In the genomic region with DNA sequence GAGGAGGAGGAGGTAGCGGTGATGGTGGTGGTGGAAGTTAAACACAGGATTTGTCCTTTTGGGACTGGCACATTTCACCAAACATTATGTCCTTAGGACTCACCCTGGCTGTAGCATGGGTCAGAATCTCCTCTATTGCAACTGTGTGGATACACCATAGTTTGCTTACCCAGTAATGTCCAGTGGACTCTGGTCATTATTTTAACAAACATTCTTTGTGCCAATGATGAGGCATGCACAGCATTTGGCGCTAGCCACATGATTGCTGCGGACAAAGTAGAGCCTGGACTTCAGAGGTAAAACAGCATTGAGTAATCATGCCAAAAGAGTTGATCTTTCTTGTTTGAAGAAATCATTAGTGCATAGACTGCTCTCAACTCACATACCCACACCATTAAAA, we compare ENCODE assay signal across 33 mouse cellular contexts. TPM values are rescaled to one million over a fixed set of nuclear protein-coding genes. Genes with fewer than 3 reads are reported as not detected.
A peak's percentile ranks its signal among the peaks of the same experiment; 100 is the strongest.
DNase-seq lines count a peak whose midpoint lies in the region; ATAC-seq and TF ChIP-seq lines count a peak whose summit lies in the region.
"Had no signal": no experiment of that assay in that cellular context is flagged by ENCODE, and none has a peak within 500 bp of the region (broad histone marks: within the 10 kb centered on the region; RNA-seq: fewer than 3 reads in every experiment).

No protein-coding gene starts in this region.

- no peaks in the 10 kb centered on the region for H3K36me3 ChIP-seq in heart, embryonic 11.5 days (ENCODE audit: control insufficient read depth, insufficient read depth, low read length)
- H3K36me3 ChIP-seq in kidney, adult 2 months (ENCODE audit: control insufficient read depth, insufficient read depth, low read length), result no peaks in the 10 kb centered on the region
- H3K36me3 ChIP-seq in liver, adult 2 months (ENCODE audit: control insufficient read depth, insufficient read depth, low read length), result no peaks in the 10 kb centered on the region
- no peaks in the 10 kb centered on the region for H3K36me3 ChIP-seq in liver, embryonic 12.5 days
- H3K36me3 ChIP-seq: embryonic facial prominence, embryonic 12.5 days; embryonic facial prominence, embryonic 15.5 days; heart, embryonic 13.5 days had no signal

- no peaks in the 10 kb centered on the region for H3K4me1 ChIP-seq in heart, embryonic 11.5 days (ENCODE audit: control insufficient read depth, insufficient read depth, low read length)
- peaks cover 3% of the 10 kb centered on the region; the same call in 1 of the 2 replicates for H3K4me1 ChIP-seq in kidney, adult 2 months (ENCODE audit: control insufficient read depth, insufficient read depth, low read length)
- peaks cover 13% of the 10 kb centered on the region for H3K4me1 ChIP-seq in liver, adult 2 months (ENCODE audit: control insufficient read depth, insufficient read depth, low read length)
- H3K4me1 ChIP-seq in liver, embryonic 12.5 days, result no peaks in the 10 kb centered on the region
- H3K4me1 ChIP-seq: embryonic facial prominence, embryonic 12.5 days; embryonic facial prominence, embryonic 15.5 days; heart, embryonic 13.5 days had no signal

- 85% methylated on average over 3 of the region's 3 CpGs for WGBS in heart, embryonic 11.5 days (ENCODE audit: insufficient replicate concordance)
- 64% methylated on average over 3 of the region's 3 CpGs for WGBS in kidney, adult 2 months
- 17% methylated on average over 3 of the region's 3 CpGs for WGBS in liver, adult 2 months
- 84% methylated on average over 3 of the region's 3 CpGs for WGBS in liver, embryonic 12.5 days (ENCODE audit: insufficient replicate concordance)

- TF ChIP-seq POLR2A in kidney, adult 2 months (IDR thresholded peaks at IDR 0.05; ENCODE audit: low read depth, low read length), result no peak
- no peak for TF ChIP-seq POLR2A in liver, adult 2 months (IDR thresholded peaks at IDR 0.05; ENCODE audit: extremely low read depth, insufficient read depth, low read length)

- no peaks in the 10 kb centered on the region for H3K9me3 ChIP-seq in heart, embryonic 11.5 days (replicated peaks; ENCODE audit: control insufficient read depth, low read length)
- no peaks in the 10 kb centered on the region for H3K9me3 ChIP-seq in liver, embryonic 12.5 days (replicated peaks)
- H3K9me3 ChIP-seq: embryonic facial prominence, embryonic 12.5 days; embryonic facial prominence, embryonic 15.5 days; heart, embryonic 13.5 days had no signal

- no peaks in the 10 kb centered on the region for H3K79me2 ChIP-seq in liver, adult 2 months (ENCODE audit: control insufficient read depth, insufficient read depth, low read length)

- no peak overlapping the region for H3K4me3 ChIP-seq in heart, embryonic 11.5 days (ENCODE audit: low read depth, low read length)
- H3K4me3 ChIP-seq in kidney, adult 2 months (ENCODE audit: insufficient read depth, low read depth, low read length), result no peak overlapping the region
- H3K4me3 ChIP-seq in liver, adult 2 months (ENCODE audit: insufficient read depth, low read depth, low read length), result no peak overlapping the region
- H3K4me3 ChIP-seq in liver, embryonic 12.5 days, result no peak overlapping the region
- H3K4me3 ChIP-seq: embryonic facial prominence, embryonic 12.5 days; embryonic facial prominence, embryonic 15.5 days; gastrocnemius, adult 2 months; heart, embryonic 13.5 days had no signal

- peak; percentile 35 for DNase-seq in heart, adult 11 months
- peak; percentile 67 for DNase-seq in kidney, adult 2 months
- no peak for DNase-seq in kidney, postnatal 4 days
- peak; percentile 100 for DNase-seq in liver, adult 2 months (ENCODE audit: extremely low read depth, low read depth, low spot score)
- peak; percentile 34 for DNase-seq in kidney, postnatal 14 days
- DNase-seq in T-cell, adult 2 months (ENCODE audit: low spot score), result no peak
- DNase-seq: adrenal gland, postnatal 14 days; cerebellum, adult 11 months; cerebellum, adult 2 months; cerebellum, adult 9-11 months; cerebellum, postnatal 25 days; forebrain, postnatal 0 days; gastrocnemius, adult 2 months; gastrocnemius, postnatal 14 days; heart, adult 18-20 months; heart, postnatal 14 days; heart, postnatal 4 days had no signal

- TF ChIP-seq CTCF in kidney, adult 2 months (conservative IDR thresholded peaks at IDR 0.05; ENCODE audit: insufficient read depth, insufficient read length, low read depth, low read length), result no peak
- TF ChIP-seq CTCF in liver, adult 2 months (IDR thresholded peaks at IDR 0.05; ENCODE audit: low read depth, low read length), result no peak

- no peak overlapping the region for H3K4me2 ChIP-seq in heart, embryonic 11.5 days
- no peak overlapping the region for H3K4me2 ChIP-seq in liver, embryonic 12.5 days
- H3K4me2 ChIP-seq: embryonic facial prominence, embryonic 12.5 days; embryonic facial prominence, embryonic 15.5 days; heart, embryonic 13.5 days; hindbrain, embryonic 14.5 days had no signal

- H3K27me3 ChIP-seq in heart, embryonic 11.5 days (ENCODE audit: control insufficient read depth, insufficient read depth, low read length), result no peaks in the 10 kb centered on the region
- no peaks in the 10 kb centered on the region for H3K27me3 ChIP-seq in kidney, adult 2 months (replicated peaks; ENCODE audit: control insufficient read depth, insufficient read depth, low read length)
- H3K27me3 ChIP-seq in liver, adult 2 months (ENCODE audit: control insufficient read depth, insufficient read depth, low read length), result no peaks in the 10 kb centered on the region
- no peaks in the 10 kb centered on the region for H3K27me3 ChIP-seq in liver, embryonic 12.5 days (replicated peaks)
- H3K27me3 ChIP-seq: embryonic facial prominence, embryonic 12.5 days; embryonic facial prominence, embryonic 15.5 days had no signal

- H3K9ac ChIP-seq in heart, embryonic 11.5 days (ENCODE audit: low read depth, low read length), result no peak overlapping the region
- peak overlapping the region; percentile 47; the same call in 1 of the 2 replicates for H3K9ac ChIP-seq in liver, adult 2 months (ENCODE audit: low read depth, low read length)
- no peak overlapping the region for H3K9ac ChIP-seq in liver, embryonic 12.5 days
- H3K9ac ChIP-seq: embryonic facial prominence, embryonic 12.5 days; embryonic facial prominence, embryonic 15.5 days; forebrain, postnatal 0 days; heart, embryonic 13.5 days; hindbrain, embryonic 14.5 days had no signal

- ATAC-seq in heart, embryonic 11.5 days (replicated peaks; ENCODE audit: insufficient number of reproducible peaks, low FRiP score, low TSS enrichment), result no peak
- no peak for ATAC-seq in liver, embryonic 12.5 days
- ATAC-seq: forebrain, embryonic 14.5 days; forebrain, postnatal 0 days had no signal

- H3K27ac ChIP-seq in heart, embryonic 11.5 days (ENCODE audit: low read depth, low read length), result no peak overlapping the region
- H3K27ac ChIP-seq in kidney, adult 2 months (ENCODE audit: insufficient read depth, low read depth, low read length), result no peak overlapping the region
- H3K27ac ChIP-seq in liver, adult 2 months (replicated peaks; ENCODE audit: insufficient read depth, low read depth, low read length), result peak overlapping the region; percentile 91
- H3K27ac ChIP-seq in liver, embryonic 12.5 days, result no peak overlapping the region
- H3K27ac ChIP-seq: embryonic facial prominence, embryonic 12.5 days; embryonic facial prominence, embryonic 15.5 days; gastrocnemius, adult 2 months; heart, embryonic 13.5 days; hindbrain, embryonic 14.5 days had no signal

RNA-seq across cellular contexts. Expression of a gene that starts 17.3 kb away (rescaled TPM):
- not detected in 2 replicates for polyA plus RNA-seq in heart, embryonic 11.5 days (2014; fragmentation: Nextera tagmentation; extraction: Ambion mirVana)
- polyA plus RNA-seq in kidney, adult 2 months (2012; rRNA removed), result 0.05 and 0.06 TPM in 2 replicates
- not detected in 2 replicates for total RNA-seq in liver, adult 2 months (2014; rRNA removed)
- not detected in 2 replicates for polyA plus RNA-seq in liver, adult 2 months (2012; rRNA removed)
- polyA plus RNA-seq in liver, embryonic 12.5 days (2016; fragmentation: Nextera tagmentation; extraction: Ambion mirVana), result not detected in 2 replicates
- total RNA-seq: adrenal gland, adult 18-20 months; adrenal gland, postnatal 14 days; adrenal gland, postnatal 4 days; common myeloid progenitor, adult 5-6 weeks; ES-E14; forebrain, postnatal 0 days; gastrocnemius, adult 2 months; gastrocnemius, postnatal 14 days; gastrocnemius, postnatal 4 days; heart, adult 18-20 months; heart, postnatal 14 days; heart, postnatal 4 days had no signal
- polyA plus RNA-seq: cerebellum, adult 2 months; embryonic facial prominence, embryonic 12.5 days; embryonic facial prominence, embryonic 15.5 days; forebrain, embryonic 11.5 days; forebrain, embryonic 14.5 days; forebrain, postnatal 0 days; frontal cortex, adult 2 months; heart, embryonic 13.5 days; heart, embryonic 16.5 days; hindbrain, embryonic 11.5 days; hindbrain, embryonic 14.5 days had no signal

RNA-seq across cellular contexts. Expression of a gene that starts 57.8 kb away (rescaled TPM):
- 37.7 and 39.3 TPM in 2 replicates for polyA plus RNA-seq in heart, embryonic 11.5 days (2014; fragmentation: Nextera tagmentation; extraction: Ambion mirVana)
- polyA plus RNA-seq in kidney, adult 2 months (2012; rRNA removed), result 387 and 392 TPM in 2 replicates
- total RNA-seq in liver, adult 2 months (2014; rRNA removed), result 13.4 and 16.2 TPM in 2 replicates
- 7.0 and 8.5 TPM in 2 replicates for polyA plus RNA-seq in liver, adult 2 months (2012; rRNA removed)
- polyA plus RNA-seq in liver, embryonic 12.5 days (2016; fragmentation: Nextera tagmentation; extraction: Ambion mirVana), result 9.4 and 9.7 TPM in 2 replicates

RNA-seq across cellular contexts. Expression of a gene that starts 59.0 kb away (rescaled TPM):
- polyA plus RNA-seq in heart, embryonic 11.5 days (2014; fragmentation: Nextera tagmentation; extraction: Ambion mirVana), result not detected in 2 replicates
- not detected in 2 replicates for polyA plus RNA-seq in kidney, adult 2 months (2012; rRNA removed)
- not detected in 2 replicates for total RNA-seq in liver, adult 2 months (2014; rRNA removed)
- not detected in 2 replicates for polyA plus RNA-seq in liver, adult 2 months (2012; rRNA removed)
- polyA plus RNA-seq in liver, embryonic 12.5 days (2016; fragmentation: Nextera tagmentation; extraction: Ambion mirVana), result 1.8 TPM in 1 of 2 replicates, not detected in the other
- total RNA-seq: adrenal gland, adult 18-20 months; adrenal gland, postnatal 14 days; adrenal gland, postnatal 4 days; common myeloid progenitor, adult 5-6 weeks; ES-E14; forebrain, postnatal 0 days; gastrocnemius, adult 2 months; gastrocnemius, postnatal 14 days; gastrocnemius, postnatal 4 days; heart, adult 18-20 months; heart, postnatal 14 days; heart, postnatal 4 days had no signal
- polyA plus RNA-seq: cerebellum, adult 2 months; embryonic facial prominence, embryonic 12.5 days; embryonic facial prominence, embryonic 15.5 days; forebrain, embryonic 11.5 days; forebrain, embryonic 14.5 days; frontal cortex, adult 2 months; heart, embryonic 13.5 days; heart, embryonic 16.5 days; hindbrain, embryonic 11.5 days; hindbrain, embryonic 14.5 days had no signal

Comparison
In these comparisons a context has a peak if more than half of its experiments do, and no peak if none do; other contexts are left out.
1. DNase-seq: peak in heart, adult 11 months (single experiment), kidney, adult 2 months (single experiment), liver, adult 2 months (single experiment) and kidney, postnatal 14 days (single experiment); none in kidney, postnatal 4 days (0 of 2) and T-cell, adult 2 months (single experiment).